Mouse (Mus musculus): ENCODE data around the gene Ino80. TPM values are rescaled to one million over a fixed set of nuclear protein-coding genes. Genes with fewer than 3 reads are reported as not detected.

Gene Ino80
- polyA plus RNA-seq, 1 experiment from 2014 or later = 4.6 TPM

DNA sequence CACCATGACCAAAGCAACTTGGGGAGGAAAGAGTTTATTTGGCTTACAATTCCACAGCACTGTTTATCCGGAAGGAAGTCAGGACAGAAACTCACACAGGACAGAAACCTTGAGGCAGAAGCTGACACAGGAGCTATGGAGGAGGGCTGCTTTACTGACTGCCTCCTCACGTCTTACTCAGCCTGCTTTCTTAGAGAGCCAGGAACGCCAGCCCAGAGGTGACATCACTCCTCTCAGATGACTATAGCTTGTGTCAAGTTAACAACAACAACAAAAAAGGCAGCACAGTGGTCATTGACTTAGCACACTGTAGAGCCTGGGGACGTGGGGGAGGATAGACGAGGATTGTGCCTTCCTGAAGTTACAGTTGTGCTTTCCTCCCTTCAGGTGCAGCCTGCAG is 14.5 kb upstream of the Ino80 start:
- Histone ChIP-seq H3K4me1 (no peaks in the 10 kb centered on the region), H3K4me3 (no peak overlapping the region), H3K27me3 (ENCODE audit: poor library complexity, severe bottlenecking) (no peaks in the 10 kb centered on the region), H3K36me3 (replicated peaks) (no peaks in the 10 kb centered on the region), H3K27ac (no peak overlapping the region), H3K9me3 (no peaks in the 10 kb centered on the region)
- WGBS = 69% methylated on average over 5 of the region's 5 CpGs
- no peak for DNase-seq (ENCODE audit: extremely low spot score, low spot score)

DNA sequence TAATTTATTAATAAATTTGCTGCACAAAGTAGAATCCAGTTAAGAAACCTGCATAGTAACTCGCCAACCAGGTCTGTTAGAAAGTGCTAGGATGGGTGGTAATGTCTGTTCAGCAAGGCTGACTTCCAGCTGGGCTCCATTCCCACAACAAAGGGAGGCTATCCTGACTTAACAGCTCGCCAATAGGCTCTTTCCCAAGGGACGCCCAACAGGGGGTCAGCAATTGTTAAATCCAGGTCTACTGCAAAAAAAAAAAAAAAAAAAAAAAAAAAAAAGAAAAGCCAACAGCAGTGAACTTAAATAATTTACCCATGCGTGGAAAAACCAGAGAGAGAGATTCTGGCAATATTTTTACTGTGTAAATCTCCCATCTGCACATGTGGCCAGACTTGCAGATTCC is 9.0 kb upstream of the Ino80 start:
- no peak for DNase-seq (ENCODE audit: extremely low spot score, low spot score)
- WGBS = 9% methylated on average over 4 of the region's 4 CpGs

DNA sequence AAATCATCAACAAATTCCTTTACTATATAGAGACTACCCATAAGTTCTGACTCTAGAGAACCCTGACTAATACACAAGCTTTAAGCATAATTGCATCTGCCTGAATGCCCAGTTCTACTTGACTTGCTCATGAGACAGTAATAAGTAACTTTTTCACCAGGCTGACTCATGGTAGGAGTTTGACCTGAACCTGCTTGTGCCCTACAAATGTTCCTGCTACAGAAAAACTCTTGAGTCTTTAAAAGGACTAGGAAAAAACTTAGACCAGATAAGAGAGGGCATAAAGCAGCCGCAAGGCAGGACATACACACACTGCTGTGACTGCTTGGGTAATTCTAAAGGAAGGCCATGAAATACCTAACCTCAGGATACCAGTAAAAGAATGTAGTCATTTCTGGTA is 4.8 kb upstream of the Ino80 start:
- 95% methylated on average over 1 of the region's 1 CpGs for WGBS
- no peak overlapping the region for H3K27ac ChIP-seq
- H3K4me1 ChIP-seq = peaks cover 13% of the 10 kb centered on the region
- peaks cover 6% of the 10 kb centered on the region for H3K36me3 ChIP-seq (replicated peaks)
- H3K9me3 ChIP-seq = no peaks in the 10 kb centered on the region
- no peaks in the 10 kb centered on the region for H3K27me3 ChIP-seq (ENCODE audit: poor library complexity, severe bottlenecking)
- no peak for DNase-seq (ENCODE audit: extremely low spot score, low spot score)
- H3K4me3 ChIP-seq = no peak overlapping the region

More for the DNA sequence above, 9.0 kb upstream of the Ino80 start:
- Histone ChIP-seq H3K36me3 (replicated peaks) (no peaks in the 10 kb centered on the region), H3K9me3 (no peaks in the 10 kb centered on the region), H3K4me3 (no peak overlapping the region), H3K27me3 (ENCODE audit: poor library complexity, severe bottlenecking) (no peaks in the 10 kb centered on the region), H3K4me1 (no peaks in the 10 kb centered on the region), H3K27ac (no peak overlapping the region)

DNA sequence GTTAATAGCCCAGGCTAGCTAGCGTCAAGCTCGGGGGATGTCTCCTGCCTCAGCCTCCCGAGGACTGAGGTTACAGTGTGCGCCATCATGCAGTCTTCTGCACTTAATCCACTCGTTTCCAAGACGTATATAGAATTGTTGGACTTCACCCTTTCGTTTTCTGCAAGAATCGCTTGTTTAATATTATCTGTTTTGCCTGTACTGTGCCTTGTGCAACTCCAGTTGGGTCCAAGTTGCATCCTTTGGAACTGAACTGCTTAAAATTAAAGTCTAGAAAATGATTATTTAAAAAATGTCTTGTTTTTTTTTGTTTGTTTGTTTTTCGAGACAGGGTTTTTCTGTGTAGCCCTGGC is 886 bp upstream of the Ino80 start:
- Histone ChIP-seq H3K4me3 (peak overlapping the region; percentile 84), H3K9me3 (no peaks in the 10 kb centered on the region), H3K27ac (peak overlapping the region; percentile 100), H3K36me3 (replicated peaks) (peaks cover 13% of the 10 kb centered on the region), H3K27me3 (ENCODE audit: poor library complexity, severe bottlenecking) (no peaks in the 10 kb centered on the region), H3K4me1 (peaks cover 27% of the 10 kb centered on the region)
- no peak for DNase-seq (ENCODE audit: extremely low spot score, low spot score)
- 13% methylated on average over 9 of the region's 9 CpGs for WGBS

DNA sequence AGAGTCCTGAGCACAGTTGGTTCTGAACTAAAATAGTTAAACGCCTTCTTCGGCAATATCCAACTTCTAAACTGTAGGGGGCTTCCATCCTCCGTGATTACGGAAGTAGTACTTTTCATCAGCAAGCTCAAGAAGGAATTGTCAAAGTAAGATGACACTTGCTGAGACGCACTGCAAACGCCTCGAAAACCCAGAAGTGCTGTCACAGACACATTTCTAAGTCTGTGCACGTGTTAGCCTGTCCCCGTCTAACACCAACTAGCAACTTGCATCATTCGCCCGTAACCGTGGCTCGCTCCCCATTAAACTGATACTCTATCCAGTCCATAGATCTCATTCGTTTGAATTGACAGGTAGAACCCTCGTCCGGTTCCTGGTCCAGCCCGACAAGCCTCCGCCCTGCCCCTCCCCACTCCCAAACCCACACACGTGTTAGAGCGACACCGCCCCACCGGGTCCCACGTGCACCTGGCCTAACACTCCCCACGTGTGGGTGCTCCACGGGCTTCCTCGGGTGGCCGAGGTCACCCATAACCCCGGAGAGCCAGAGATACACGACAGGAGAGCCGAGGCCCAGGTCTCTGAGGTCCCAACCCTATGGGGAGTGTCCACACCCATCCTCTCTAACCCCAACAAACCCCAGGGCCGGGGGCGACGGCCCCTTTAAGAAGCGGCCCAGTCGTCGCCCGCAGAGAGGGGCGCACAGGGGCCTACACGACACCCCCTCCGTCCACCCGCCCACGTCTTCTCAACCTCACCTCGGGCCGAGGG is 681 bp downstream of the Ino80 start:
- peak; percentile 68 for DNase-seq (ENCODE audit: extremely low spot score, low spot score)

DNA sequence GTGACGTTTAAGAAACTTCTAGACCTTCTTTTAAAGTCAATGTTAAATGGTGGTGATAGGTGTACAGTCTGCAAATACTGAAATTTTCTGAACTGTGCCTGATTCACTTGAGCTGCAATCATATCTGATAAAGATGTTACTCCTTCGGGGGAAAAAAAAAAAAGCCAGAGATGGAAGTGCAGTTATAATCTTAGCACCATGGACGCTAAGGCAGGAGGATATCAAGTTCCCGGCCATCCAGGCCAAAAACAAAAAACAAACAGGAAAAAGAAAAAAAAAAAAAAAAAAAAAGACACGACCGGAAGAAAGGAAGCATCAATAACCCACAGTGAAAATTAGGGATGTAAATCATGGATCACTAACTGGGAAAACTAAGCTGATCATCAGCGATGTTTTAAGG is 1.3 kb downstream of the Ino80 start:
- H3K4me1 ChIP-seq = peaks cover 27% of the 10 kb centered on the region
- DNase-seq (ENCODE audit: extremely low spot score, low spot score) = no peak
- WGBS = 32% methylated on average over 7 of the region's 7 CpGs
- peaks cover 29% of the 10 kb centered on the region for H3K36me3 ChIP-seq (replicated peaks)
- H3K27ac ChIP-seq = 0 out of 2 replicates have a peak overlapping the region, but pooled peaks have one; percentile 100
- peak overlapping the region; percentile 84 for H3K4me3 ChIP-seq
- H3K27me3 ChIP-seq (ENCODE audit: poor library complexity, severe bottlenecking) = no peaks in the 10 kb centered on the region
- H3K9me3 ChIP-seq = no peaks in the 10 kb centered on the region

More for the DNA sequence above, 681 bp downstream of the Ino80 start:
- peak overlapping the region; percentile 84 for H3K4me3 ChIP-seq
- H3K4me1 ChIP-seq = peaks cover 27% of the 10 kb centered on the region
- peaks cover 26% of the 10 kb centered on the region for H3K36me3 ChIP-seq (replicated peaks)
- H3K9me3 ChIP-seq = no peaks in the 10 kb centered on the region
- no peaks in the 10 kb centered on the region for H3K27me3 ChIP-seq (ENCODE audit: poor library complexity, severe bottlenecking)
- peak overlapping the region; percentile 100 for H3K27ac ChIP-seq
- under 1% methylated on average over 44 of the region's 44 CpGs for WGBS

DNA sequence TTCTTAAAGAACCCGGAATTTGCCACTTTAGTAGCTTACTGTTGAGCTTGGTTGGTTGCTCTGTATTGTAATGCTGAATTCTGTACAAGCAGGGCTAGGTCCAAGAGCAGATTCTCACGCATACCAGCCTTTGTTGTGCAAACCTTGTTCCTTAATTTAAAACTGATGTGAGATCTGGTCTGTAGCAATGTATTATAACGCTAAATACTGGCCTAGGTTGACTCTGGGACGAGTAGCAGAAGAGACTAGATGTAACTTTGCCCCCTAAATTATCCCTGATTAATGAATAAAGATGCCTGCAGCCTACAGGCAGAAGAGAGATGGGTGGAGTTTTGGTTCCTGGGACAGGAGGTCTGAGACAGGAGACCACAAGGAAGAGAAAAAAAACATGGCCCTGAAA is 13.5 kb downstream of the Ino80 start:
- DNase-seq (ENCODE audit: extremely low spot score, low spot score) = no peak
- H3K27ac ChIP-seq = no peak overlapping the region
- H3K4me1 ChIP-seq = no peaks in the 10 kb centered on the region
- H3K9me3 ChIP-seq = no peaks in the 10 kb centered on the region
- peaks cover 20% of the 10 kb centered on the region for H3K36me3 ChIP-seq (replicated peaks)
- no peak overlapping the region for H3K4me3 ChIP-seq
- H3K27me3 ChIP-seq (ENCODE audit: poor library complexity, severe bottlenecking) = no peaks in the 10 kb centered on the region
- 67% methylated on average over 4 of the region's 4 CpGs for WGBS

DNA sequence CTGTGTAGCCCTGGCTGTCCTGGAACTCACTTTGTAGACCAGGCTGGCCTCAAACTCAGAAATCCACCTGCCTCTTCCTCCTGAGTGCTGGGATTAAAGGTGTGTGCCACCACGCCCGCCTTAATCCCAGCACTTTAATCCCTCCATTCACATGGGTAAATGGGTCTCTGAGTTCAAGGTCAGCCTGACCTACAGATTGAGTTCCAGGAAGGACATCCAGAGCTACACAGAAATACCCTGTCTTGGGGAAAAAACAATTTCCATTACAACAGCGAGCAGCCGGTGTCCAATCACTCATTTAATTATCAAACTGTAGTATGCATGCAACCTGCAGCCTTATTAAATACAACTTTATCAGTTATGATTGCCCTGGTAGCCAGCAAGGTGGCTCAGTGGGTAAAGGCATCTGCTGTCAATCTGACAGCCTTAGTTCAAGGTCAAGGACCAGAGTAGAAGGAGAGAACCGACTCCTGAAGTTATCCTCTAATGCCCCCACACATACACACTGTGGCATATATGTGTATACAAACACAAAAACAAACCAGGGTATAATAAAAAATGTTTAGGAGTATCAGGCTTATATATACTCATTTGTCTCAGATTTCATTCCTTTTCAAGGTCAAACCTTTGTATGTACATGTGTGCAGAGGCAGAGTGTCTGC is 14.2 kb downstream of the Ino80 start:
- no peak overlapping the region for H3K4me3 ChIP-seq
- H3K27me3 ChIP-seq (ENCODE audit: poor library complexity, severe bottlenecking) = no peaks in the 10 kb centered on the region
- DNase-seq (ENCODE audit: extremely low spot score, low spot score) = no peak
- no peak overlapping the region for H3K27ac ChIP-seq
- H3K9me3 ChIP-seq = no peaks in the 10 kb centered on the region
- WGBS = 93% methylated on average over 5 of the region's 5 CpGs
- peaks cover 23% of the 10 kb centered on the region for H3K36me3 ChIP-seq (replicated peaks)
- no peaks in the 10 kb centered on the region for H3K4me1 ChIP-seq

DNA sequence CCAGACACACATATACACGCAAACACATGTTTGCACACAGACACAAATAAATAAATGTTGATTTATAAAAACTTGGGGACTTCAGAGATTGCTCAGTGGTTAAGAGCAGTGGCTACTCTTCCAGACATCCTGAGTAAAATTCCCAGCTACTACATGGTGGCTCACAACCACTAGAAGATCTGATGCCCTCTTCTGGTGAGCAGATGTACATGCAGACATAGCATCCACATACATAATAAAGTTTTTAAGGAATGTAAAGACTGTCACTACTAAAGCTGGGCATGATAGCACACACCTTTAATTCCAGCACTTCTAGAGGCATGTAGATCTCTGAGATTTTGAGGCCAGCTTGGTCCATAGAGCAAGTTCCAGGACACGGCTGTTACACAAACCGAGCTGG is 16.5 kb downstream of the Ino80 start:
- Histone ChIP-seq H3K27ac (no peak overlapping the region), H3K4me3 (no peak overlapping the region), H3K4me1 (no peaks in the 10 kb centered on the region), H3K9me3 (no peaks in the 10 kb centered on the region), H3K36me3 (replicated peaks) (peaks cover 44% of the 10 kb centered on the region), H3K27me3 (ENCODE audit: poor library complexity, severe bottlenecking) (no peaks in the 10 kb centered on the region)
- DNase-seq (ENCODE audit: extremely low spot score, low spot score) = no peak
- WGBS = 93% methylated on average over 3 of the region's 3 CpGs

DNA sequence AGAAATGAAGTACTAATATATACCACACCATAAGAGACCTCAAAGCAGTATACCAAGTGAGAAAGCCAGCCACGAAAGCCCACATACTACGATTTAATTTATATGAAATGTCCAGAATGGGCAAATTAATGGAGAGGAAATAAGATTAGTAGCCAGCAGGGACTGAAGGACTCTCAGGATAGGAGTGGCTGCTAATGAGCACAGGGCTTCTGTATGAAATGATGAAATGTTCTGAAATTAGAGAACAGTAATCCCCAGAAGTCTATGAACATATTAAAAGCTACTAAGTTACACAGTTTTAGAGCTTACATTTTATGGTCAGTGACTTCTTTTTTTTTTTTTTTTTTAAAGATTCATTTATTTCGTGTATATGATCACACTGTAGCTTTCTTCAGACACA is 22.9 kb downstream of the Ino80 start:
- no peaks in the 10 kb centered on the region for H3K9me3 ChIP-seq
- no peak overlapping the region for H3K4me3 ChIP-seq
- DNase-seq (ENCODE audit: extremely low spot score, low spot score) = no peak
- H3K4me1 ChIP-seq = no peaks in the 10 kb centered on the region
- no peak overlapping the region for H3K27ac ChIP-seq
- H3K27me3 ChIP-seq (ENCODE audit: poor library complexity, severe bottlenecking) = no peaks in the 10 kb centered on the region
- peaks cover 92% of the 10 kb centered on the region for H3K36me3 ChIP-seq (replicated peaks)
- WGBS = 92% methylated on average over 3 of the region's 3 CpGs

DNA sequence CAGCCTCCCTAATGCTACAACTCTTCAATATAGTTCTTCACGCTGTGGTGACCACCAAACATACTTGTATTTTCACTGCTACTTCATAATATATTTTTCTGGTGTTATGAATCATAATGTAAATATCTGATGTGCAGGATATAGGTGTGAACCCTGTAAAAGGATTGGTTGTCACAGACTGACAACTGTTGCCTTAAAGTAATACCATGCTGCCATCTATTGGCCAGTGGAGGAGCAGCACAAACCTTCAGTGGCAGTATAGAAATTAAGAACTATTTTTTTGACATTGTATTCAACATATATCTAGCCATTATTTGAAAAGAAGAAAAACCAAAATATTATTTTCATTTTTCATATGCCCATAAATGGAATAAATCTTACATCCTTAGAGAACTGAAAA is 40.5 kb downstream of the Ino80 start:
- Histone ChIP-seq H3K27me3 (ENCODE audit: poor library complexity, severe bottlenecking) (no peaks in the 10 kb centered on the region), H3K4me3 (no peak overlapping the region), H3K4me1 (no peaks in the 10 kb centered on the region), H3K9me3 (no peaks in the 10 kb centered on the region), H3K27ac (no peak overlapping the region), H3K36me3 (replicated peaks) (peaks cover 87% of the 10 kb centered on the region)
- no peak for DNase-seq (ENCODE audit: extremely low spot score, low spot score)
- 94% methylated on average over 1 of the region's 1 CpGs for WGBS

DNA sequence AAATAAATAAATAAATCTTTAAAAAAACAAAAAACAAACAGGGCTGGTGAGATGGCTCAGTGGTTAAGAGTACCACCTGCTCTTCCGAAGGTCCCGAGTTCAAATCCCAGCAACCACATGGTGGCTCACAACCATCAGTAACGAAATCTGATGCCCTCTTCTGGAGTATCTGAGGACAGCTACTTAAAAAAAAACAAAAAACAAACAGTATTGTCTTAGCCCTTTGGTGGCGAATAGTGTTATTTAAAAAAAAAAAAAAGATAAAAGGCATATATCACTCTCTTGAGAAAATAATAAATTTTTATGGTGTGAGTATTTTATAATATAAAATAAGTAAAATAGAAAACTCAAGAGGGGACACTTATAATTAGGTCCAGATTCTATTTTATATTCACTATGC is 41.0 kb downstream of the Ino80 start:
- Histone ChIP-seq H3K27ac (no peak overlapping the region), H3K9me3 (no peaks in the 10 kb centered on the region), H3K4me3 (no peak overlapping the region), H3K27me3 (ENCODE audit: poor library complexity, severe bottlenecking) (no peaks in the 10 kb centered on the region), H3K4me1 (no peaks in the 10 kb centered on the region), H3K36me3 (replicated peaks) (peaks cover 87% of the 10 kb centered on the region)
- 94% methylated on average over 4 of the region's 4 CpGs for WGBS
- no peak for DNase-seq (ENCODE audit: extremely low spot score, low spot score)

DNA sequence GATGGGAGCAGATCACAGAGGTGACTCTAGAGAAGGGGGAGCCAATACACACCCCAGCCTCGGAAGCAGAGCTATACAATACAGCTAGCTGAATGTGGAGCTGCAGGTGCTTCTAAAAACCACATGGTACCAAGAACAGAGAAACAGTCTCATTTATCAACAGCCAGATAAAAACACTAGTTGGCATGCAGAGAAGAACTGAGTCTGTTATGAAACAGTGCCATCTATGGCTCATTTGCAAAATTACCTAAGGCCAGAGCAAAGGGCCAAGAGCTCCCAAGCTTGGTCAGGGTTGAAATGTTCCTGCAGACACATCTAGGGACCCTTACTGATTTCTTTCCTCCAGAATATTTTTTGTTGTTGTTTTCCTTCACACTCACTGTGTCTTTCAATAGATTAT is 63.7 kb downstream of the Ino80 start:
- no peak for DNase-seq (ENCODE audit: extremely low spot score, low spot score)
- Histone ChIP-seq H3K36me3 (replicated peaks) (peaks cover 92% of the 10 kb centered on the region), H3K4me1 (no peaks in the 10 kb centered on the region), H3K4me3 (no peak overlapping the region), H3K27ac (no peak overlapping the region), H3K9me3 (no peaks in the 10 kb centered on the region), H3K27me3 (ENCODE audit: poor library complexity, severe bottlenecking) (no peaks in the 10 kb centered on the region)
- 68% methylated on average over 1 of the region's 1 CpGs for WGBS

Data from forebrain, embryonic 10.5 days (tissue).